In the genomic region with DNA sequence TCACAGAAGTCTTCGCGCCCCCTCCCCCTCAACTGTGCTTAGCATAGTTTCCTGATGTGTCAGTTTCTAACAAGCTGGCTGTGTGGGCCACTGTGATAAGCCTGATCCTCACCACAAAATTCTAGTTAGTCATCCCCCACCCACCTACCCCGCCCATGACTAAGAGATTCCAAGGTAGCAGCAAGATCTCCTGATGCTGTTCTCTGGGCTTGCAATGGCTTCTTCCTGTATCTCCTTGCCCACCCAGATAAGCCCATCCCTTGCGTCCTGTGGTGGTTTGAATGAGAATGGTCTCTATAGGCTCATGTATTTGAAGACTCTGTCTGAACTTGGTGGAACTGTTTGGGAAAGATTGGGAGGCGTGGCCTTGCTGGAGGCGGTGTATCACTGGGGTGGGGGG, we compare ENCODE assay signal across 11 mouse cellular contexts. TPM values are rescaled to one million over a fixed set of nuclear protein-coding genes. Genes with fewer than 3 reads are reported as not detected.
DNase-seq lines count a peak whose midpoint lies in the region; ATAC-seq and TF ChIP-seq lines count a peak whose summit lies in the region.
"Had no signal": no experiment of that assay in that cellular context is flagged by ENCODE, and none has a peak within 500 bp of the region (broad histone marks: within the 10 kb centered on the region; RNA-seq: fewer than 3 reads in every experiment).

No protein-coding gene starts in this region.

- peak overlapping the region; percentile 55 for H3K4me2 ChIP-seq in liver, embryonic 12.5 days
- H3K4me2 ChIP-seq: embryonic facial prominence, embryonic 15.5 days had no signal

- H3K4me1 ChIP-seq in bone marrow, adult 2 months (ENCODE audit: control insufficient read depth, insufficient read depth, low read length) = peaks cover 10% of the 10 kb centered on the region
- peaks cover 65% of the 10 kb centered on the region for H3K4me1 ChIP-seq in liver, embryonic 12.5 days

- H3K9ac ChIP-seq in liver, embryonic 12.5 days = no peak overlapping the region
- H3K9ac ChIP-seq: embryonic facial prominence, embryonic 15.5 days had no signal

- H3K27ac ChIP-seq in bone marrow, adult 2 months (ENCODE audit: control insufficient read depth, insufficient read depth, low read depth, low read length, poor library complexity) = peak overlapping the region; percentile 71
- H3K27ac ChIP-seq in liver, embryonic 12.5 days = peak overlapping the region; percentile 90
- H3K27ac ChIP-seq in layer of hippocampus, adult 2 months = no peak overlapping the region
- H3K27ac ChIP-seq: embryonic facial prominence, embryonic 15.5 days; heart, adult 2 months; limb, embryonic 10.5 days had no signal

- WGBS in bone marrow, adult 2 months = 46% methylated on average over 6 of the region's 6 CpGs
- 47% methylated on average over 6 of the region's 6 CpGs for WGBS in liver, embryonic 12.5 days (ENCODE audit: insufficient replicate concordance)

- H3K9me3 ChIP-seq in liver, embryonic 12.5 days (replicated peaks) = peaks cover 45% of the 10 kb centered on the region
- H3K9me3 ChIP-seq: embryonic facial prominence, embryonic 15.5 days; limb, embryonic 10.5 days had no signal

- no peak for TF ChIP-seq POLR2A in bone marrow, adult 2 months (IDR thresholded peaks at IDR 0.05; ENCODE audit: borderline replicate concordance, control insufficient read depth, low read depth, low read length)

- H3K27me3 ChIP-seq in liver, embryonic 12.5 days (replicated peaks) = no peaks in the 10 kb centered on the region
- H3K27me3 ChIP-seq: embryonic facial prominence, embryonic 15.5 days had no signal

- H3K4me3 ChIP-seq in bone marrow, adult 2 months (replicated peaks; ENCODE audit: control insufficient read depth, low read depth, low read length) = no peak overlapping the region
- H3K4me3 ChIP-seq in liver, embryonic 12.5 days = 0 out of 2 replicates have a peak overlapping the region, but pooled peaks have one; percentile 8
- H3K4me3 ChIP-seq in layer of hippocampus, adult 2 months = no peak overlapping the region
- H3K4me3 ChIP-seq: embryonic facial prominence, embryonic 15.5 days; heart, adult 2 months; limb, embryonic 10.5 days had no signal

- TF ChIP-seq CTCF in bone marrow, adult 2 months (IDR thresholded peaks at IDR 0.05; ENCODE audit: control insufficient read depth, insufficient read depth, low read length) = no peak
- no peak for TF ChIP-seq CTCF in layer of hippocampus, adult 2 months (conservative IDR thresholded peaks at IDR 0.05)

- H3K36me3 ChIP-seq in liver, embryonic 12.5 days = peaks cover 66% of the 10 kb centered on the region

- ATAC-seq in liver, embryonic 12.5 days = peak; percentile 87

- DNase-seq in 3134 (ENCODE audit: extremely low read depth, insufficient read length, low spot score) = peak; percentile 78
- DNase-seq in 3T3-L1 (ENCODE audit: low read depth, low spot score) = peak; percentile 93
- no peak for DNase-seq in cerebellum, postnatal 36 days
- no peak for DNase-seq in layer of hippocampus, adult 2 months (ENCODE audit: low spot score in 2 of 2)
- no peak for DNase-seq in adrenal gland, postnatal 25 days
- DNase-seq: heart, adult 2 months; kidney, adult 9 months had no signal

RNA-seq across cellular contexts. Expression of a gene that starts 18.4 kb away (rescaled TPM):
- 48.0 and 67.4 TPM in 2 replicates for polyA plus RNA-seq in bone marrow, adult 2 months (2011; ENCODE audit: insufficient read depth, insufficient read length, low replicate concordance, missing spikeins)
- 4.6 and 5.7 TPM in 2 replicates for polyA plus RNA-seq in liver, embryonic 12.5 days (2016; fragmentation: Nextera tagmentation; extraction: Ambion mirVana)
- 1 to 10 TPM; 1.7 to 2.4 TPM for total RNA-seq in layer of hippocampus, adult 2 months (2021)
- 4.6 and 6.4 TPM in 2 replicates for total RNA-seq in adrenal gland, postnatal 25 days (2021)

RNA-seq across cellular contexts. Expression of a gene that starts 21.9 kb away (rescaled TPM):
- 23.0 and 34.5 TPM in 2 replicates for polyA plus RNA-seq in bone marrow, adult 2 months (2011; ENCODE audit: insufficient read depth, insufficient read length, low replicate concordance, missing spikeins)
- polyA plus RNA-seq in liver, embryonic 12.5 days (2016; fragmentation: Nextera tagmentation; extraction: Ambion mirVana) = 12.6 and 13.7 TPM in 2 replicates
- 10 to 100 TPM; 45.8 to 50.7 TPM for total RNA-seq in layer of hippocampus, adult 2 months (2021)
- total RNA-seq in adrenal gland, postnatal 25 days (2021) = 26.8 and 27.8 TPM in 2 replicates

RNA-seq across cellular contexts. Expression of a gene that starts 22.3 kb away (rescaled TPM):
- 28.0 and 29.9 TPM in 2 replicates for polyA plus RNA-seq in bone marrow, adult 2 months (2011; ENCODE audit: insufficient read depth, insufficient read length, low replicate concordance, missing spikeins)
- polyA plus RNA-seq in liver, embryonic 12.5 days (2016; fragmentation: Nextera tagmentation; extraction: Ambion mirVana) = 23.7 and 25.1 TPM in 2 replicates
- total RNA-seq in layer of hippocampus, adult 2 months (2021) = 100 to 1,000 TPM; 140 to 147 TPM
- total RNA-seq in adrenal gland, postnatal 25 days (2021) = 43.9 and 52.5 TPM in 2 replicates

RNA-seq across cellular contexts. Expression of a gene that starts 30.7 kb away (rescaled TPM):
- polyA plus RNA-seq in bone marrow, adult 2 months (2011; ENCODE audit: insufficient read depth, insufficient read length, low replicate concordance, missing spikeins) = 60.1 and 94.6 TPM in 2 replicates
- polyA plus RNA-seq in liver, embryonic 12.5 days (2016; fragmentation: Nextera tagmentation; extraction: Ambion mirVana) = 19.5 and 20.5 TPM in 2 replicates
- 1 to 10 TPM; 5.2 to 6.0 TPM for total RNA-seq in layer of hippocampus, adult 2 months (2021)
- total RNA-seq in adrenal gland, postnatal 25 days (2021) = 30.5 and 46.6 TPM in 2 replicates

RNA-seq across cellular contexts. Expression of a gene that starts 32.4 kb away (rescaled TPM):
- polyA plus RNA-seq in bone marrow, adult 2 months (2011; ENCODE audit: insufficient read depth, insufficient read length, low replicate concordance, missing spikeins) = 77.2 and 120 TPM in 2 replicates
- 90.2 and 90.5 TPM in 2 replicates for polyA plus RNA-seq in liver, embryonic 12.5 days (2016; fragmentation: Nextera tagmentation; extraction: Ambion mirVana)
- 10 to 100 TPM; 69.9 to 77.3 TPM for total RNA-seq in layer of hippocampus, adult 2 months (2021)
- total RNA-seq in adrenal gland, postnatal 25 days (2021) = 99.5 and 116 TPM in 2 replicates

Comparison
In these comparisons a context has a peak if more than half of its experiments do, and no peak if none do; other contexts are left out.
1. DNase-seq: peak in 3134 (single experiment) and 3T3-L1 (single experiment); none in cerebellum, postnatal 36 days (0 of 2), layer of hippocampus, adult 2 months (0 of 2) and adrenal gland, postnatal 25 days (single experiment).